Mouse (Mus musculus) kidney, embryonic 15.5 days (tissue): ENCODE results near the gene Ucp3. TPM values are rescaled to one million over a fixed set of nuclear protein-coding genes. Genes with fewer than 3 reads are reported as not detected.

Experiments used
- ATAC-seq: fragments of 200-750 bp; cut with Nextera tagmentation; replicated peaks from 2 replicates; pipeline ENCODE4 v1.8.0; 2017; ENCODE audit warnings: moderate TSS enrichment; ENCODE audit not compliant: low FRiP score
- H3K27ac ChIP-seq: fragments of 300-500 bp; sonication (generic); 2 replicates; pipeline ENCODE4 v1.5.1; 2015; ENCODE audit warnings: mild to moderate bottlenecking, inconsistent platforms
- H3K27me3 ChIP-seq: fragments of 300-500 bp; sonication (generic); 2 replicates; pipeline ENCODE4 v1.6.1; 2015; ENCODE audit warnings: inconsistent platforms
- H3K36me3 ChIP-seq: fragments of 300-500 bp; sonication (generic); 2 replicates; pipeline ENCODE4 v1.6.1; 2015; ENCODE audit warnings: inconsistent platforms
- H3K4me1 ChIP-seq: fragments of 300-500 bp; sonication (generic); 2 replicates; pipeline ENCODE4 v1.6.1; 2015; ENCODE audit warnings: inconsistent platforms
- H3K4me2 ChIP-seq: fragments of 300-500 bp; sonication (generic); 2 replicates; pipeline ENCODE4 v1.6.1; 2015; ENCODE audit warnings: moderate library complexity, mild to moderate bottlenecking, inconsistent platforms
- H3K4me3 ChIP-seq: fragments of 300-500 bp; sonication (generic); replicated peaks from 2 replicates; pipeline ENCODE4 v1.5.1; 2015; ENCODE audit warnings: mild to moderate bottlenecking, inconsistent platforms
- H3K9ac ChIP-seq: fragments of 300-500 bp; sonication (generic); 2 replicates; pipeline ENCODE4 v1.6.1; 2015; ENCODE audit warnings: mild to moderate bottlenecking, inconsistent platforms
- H3K9me3 ChIP-seq: fragments of 300-500 bp; sonication (generic); replicated peaks from 2 replicates; pipeline ENCODE4 v1.6.1; 2016; ENCODE audit warnings: inconsistent platforms
- WGBS: fragments of 180-500 bp; shearing (Covaris S2); methylation state at CpG from one replicate; pipeline ENCODE4 v1.1.7; 2015; ENCODE audit warnings: mixed read lengths; 5-methylcytosine and 5-hydroxymethylcytosine counted together
- polyA plus RNA-seq: library from polyadenylated mRNA; unstranded; fragments of >200 nt; fragmentation: Nextera tagmentation; extraction: Ambion mirVana; gene quantifications from 2 replicates; pipeline ENCODE4 v1.2.1, GENCODE M21; 2015

The Ucp3 gene
- polyA plus RNA-seq, 1 experiment from 2014 or later, result 0.12 TPM

- Histone ChIP-seq H3K36me3 (peaks cover 25% of the 10 kb centered on the region), H3K4me3 (no peak overlapping the region), H3K27ac (no peak overlapping the region), H3K9me3 (no peaks in the 10 kb centered on the region), H3K4me1 (peaks cover 12% of the 10 kb centered on the region), H3K27me3 (no peaks in the 10 kb centered on the region), H3K9ac (no peak overlapping the region), H3K4me2 (no peak overlapping the region)
- WGBS, result 84% methylated on average over 5 of the region's 5 CpGs
- ATAC-seq, result no peak
Observed at GRCm38 (mm10) chr7:100503076-100503475, 30.3 kb downstream of the Ucp3 start.

- Histone ChIP-seq H3K36me3 (peaks cover 6% of the 10 kb centered on the region), H3K9ac (no peak overlapping the region), H3K4me2 (no peak overlapping the region), H3K9me3 (no peaks in the 10 kb centered on the region), H3K4me3 (no peak overlapping the region), H3K27me3 (no peaks in the 10 kb centered on the region), H3K27ac (no peak overlapping the region), H3K4me1 (peaks cover 16% of the 10 kb centered on the region)
- ATAC-seq, result no peak
- WGBS, result 71% methylated on average over 13 of the region's 13 CpGs
Observed at GRCm38 (mm10) chr7:100504740-100505487, 32.1 kb downstream of the Ucp3 start.

DNA sequence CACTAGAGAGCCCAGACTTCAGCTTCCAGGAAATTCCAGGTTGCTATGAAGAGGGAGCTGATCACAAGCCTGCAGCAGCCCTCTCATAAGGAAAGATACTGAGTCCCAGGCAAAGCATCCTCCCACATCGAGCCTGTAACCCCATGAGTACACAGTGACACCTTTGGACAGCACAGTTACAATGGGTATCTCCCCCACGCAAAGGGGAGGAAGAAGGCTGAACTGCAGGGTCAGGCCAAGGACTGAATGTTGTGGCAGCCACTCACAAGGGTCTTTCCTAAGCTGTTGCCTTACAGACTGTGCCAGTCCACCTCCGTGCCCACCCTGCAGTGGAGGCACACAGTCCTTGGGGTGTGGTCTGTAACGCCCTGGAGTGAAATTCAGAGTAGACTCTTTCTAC is 33.7 kb downstream of the Ucp3 start:
- Histone ChIP-seq H3K27me3 (no peaks in the 10 kb centered on the region), H3K36me3 (no peaks in the 10 kb centered on the region), H3K4me3 (no peak overlapping the region), H3K4me2 (no peak overlapping the region), H3K27ac (0 out of 2 replicates have a peak overlapping the region, but pooled peaks have one; percentile 27), H3K9ac (no peak overlapping the region), H3K9me3 (no peaks in the 10 kb centered on the region), H3K4me1 (peaks cover 16% of the 10 kb centered on the region; the same call in 1 of the 2 replicates)
- WGBS, result 46% methylated on average over 4 of the region's 4 CpGs
- ATAC-seq, result 0 out of 2 replicates have a peak, but pooled peaks have one; percentile 16

- Histone ChIP-seq H3K4me3 (no peak overlapping the region), H3K9me3 (no peaks in the 10 kb centered on the region), H3K4me1 (peaks cover 12% of the 10 kb centered on the region; the same call in 1 of the 2 replicates), H3K27ac (no peak overlapping the region), H3K27me3 (no peaks in the 10 kb centered on the region), H3K9ac (no peak overlapping the region), H3K4me2 (no peak overlapping the region), H3K36me3 (no peaks in the 10 kb centered on the region)
- ATAC-seq, result no peak
- 34% methylated on average over 3 of the region's 3 CpGs for WGBS
Observed at GRCm38 (mm10) chr7:100508670-100509069, 35.9 kb downstream of the Ucp3 start.

GRCm38 (mm10) chr7:100511602-100512001 is 38.8 kb downstream of the Ucp3 start:
- ATAC-seq, result no peak
- WGBS, result 70% methylated on average over 8 of the region's 8 CpGs
- Histone ChIP-seq H3K4me2 (no peak overlapping the region), H3K36me3 (no peaks in the 10 kb centered on the region), H3K9ac (no peak overlapping the region), H3K4me1 (0 out of 2 replicates have a peak, but pooled peaks cover 4% of the 10 kb centered on the region), H3K27ac (no peak overlapping the region), H3K4me3 (no peak overlapping the region), H3K27me3 (no peaks in the 10 kb centered on the region), H3K9me3 (no peaks in the 10 kb centered on the region)

GRCm38 (mm10) chr7:100514573-100514972 is 41.8 kb downstream of the Ucp3 start, which contains the start of gene Dnajb13:
TSS of gene Dnajb13 (minus strand) at chr7:100514960.
- Histone ChIP-seq H3K27ac (no peak within 1 kb of the TSS), H3K27me3 (no peaks in the 10 kb centered on the region), H3K36me3 (no peaks in the 10 kb centered on the region), H3K9ac (no peak within 1 kb of the TSS), H3K4me1 (no peaks in the 10 kb centered on the region), H3K4me2 (peak within 1 kb of the TSS; percentile 12; the same call in 1 of the 2 replicates), H3K4me3 (no peak within 1 kb of the TSS), H3K9me3 (no peaks in the 10 kb centered on the region)
- ATAC-seq, result no peak
- WGBS, result 50% methylated on average over 11 of the region's 11 CpGs

DNA sequence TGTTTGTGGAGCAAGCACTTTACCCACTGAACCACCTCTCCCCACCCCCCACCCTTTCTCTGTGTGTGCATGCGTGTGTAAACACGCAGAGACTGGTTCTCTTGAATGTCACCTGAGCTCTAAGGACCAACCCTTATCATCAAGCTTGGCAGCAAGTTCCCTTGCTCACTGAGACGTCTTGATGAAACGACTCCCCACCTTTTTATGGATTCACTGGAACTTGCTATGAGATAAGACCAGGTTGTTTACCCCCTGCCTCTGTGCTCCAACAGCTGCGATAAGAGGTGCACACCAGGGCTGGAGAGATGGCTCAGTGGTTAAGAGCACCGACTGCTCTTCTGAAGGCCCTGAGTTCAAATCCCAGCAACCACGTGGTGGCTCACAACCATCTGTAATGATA is 47.4 kb downstream of the Ucp3 start:
- H3K27me3 ChIP-seq, result no peaks in the 10 kb centered on the region
- no peaks in the 10 kb centered on the region for H3K9me3 ChIP-seq
- no peaks in the 10 kb centered on the region for H3K36me3 ChIP-seq
- H3K4me3 ChIP-seq, result no peak overlapping the region
- 61% methylated on average over 7 of the region's 7 CpGs for WGBS
- no peak overlapping the region for H3K9ac ChIP-seq
- no peak overlapping the region for H3K27ac ChIP-seq
- no peaks in the 10 kb centered on the region for H3K4me1 ChIP-seq
- no peak overlapping the region for H3K4me2 ChIP-seq
- ATAC-seq, result no peak

GRCm38 (mm10) chr7:100520663-100521285 is 48.0 kb downstream of the Ucp3 start:
- no peaks in the 10 kb centered on the region for H3K36me3 ChIP-seq
- no peak overlapping the region for H3K9ac ChIP-seq

DNA sequence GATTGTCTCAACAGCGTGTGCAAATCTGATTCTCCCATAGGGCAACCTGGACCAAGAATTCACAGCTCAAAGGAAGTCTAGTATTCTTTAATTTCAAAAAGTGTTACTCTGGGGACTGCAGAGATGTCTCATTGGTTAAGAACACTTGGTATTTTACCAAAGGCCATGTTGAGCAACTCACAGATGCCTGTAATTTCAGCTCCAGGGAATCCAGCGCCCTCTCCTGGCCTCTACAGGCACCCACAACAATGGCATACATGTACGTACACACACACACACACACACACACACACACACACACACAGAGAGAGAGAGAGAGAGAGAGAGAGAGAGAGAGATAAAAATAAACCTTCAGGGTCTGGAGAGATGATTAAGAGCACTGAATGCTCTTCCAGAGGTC is 49.4 kb downstream of the Ucp3 start:
- WGBS, result 72% methylated on average over 3 of the region's 3 CpGs
- no peak overlapping the region for H3K9ac ChIP-seq
- no peak for ATAC-seq
- no peaks in the 10 kb centered on the region for H3K4me1 ChIP-seq
- H3K4me2 ChIP-seq, result no peak overlapping the region
- H3K4me3 ChIP-seq, result no peak overlapping the region
- no peak overlapping the region for H3K27ac ChIP-seq
- no peaks in the 10 kb centered on the region for H3K36me3 ChIP-seq
- no peaks in the 10 kb centered on the region for H3K27me3 ChIP-seq
- no peaks in the 10 kb centered on the region for H3K9me3 ChIP-seq

More at GRCm38 (mm10) chr7:100520663-100521285, 48.0 kb downstream of the Ucp3 start:
- 0 out of 2 replicates have a peak, but pooled peaks have one; percentile 49 for ATAC-seq
- Histone ChIP-seq H3K4me2 (peak overlapping the region; percentile 41; the same call in 1 of the 2 replicates), H3K27me3 (no peaks in the 10 kb centered on the region), H3K9me3 (no peaks in the 10 kb centered on the region), H3K4me3 (no peak overlapping the region), H3K27ac (no peak overlapping the region), H3K4me1 (no peaks in the 10 kb centered on the region)
- WGBS, result 19% methylated on average over 10 of the region's 10 CpGs

DNA sequence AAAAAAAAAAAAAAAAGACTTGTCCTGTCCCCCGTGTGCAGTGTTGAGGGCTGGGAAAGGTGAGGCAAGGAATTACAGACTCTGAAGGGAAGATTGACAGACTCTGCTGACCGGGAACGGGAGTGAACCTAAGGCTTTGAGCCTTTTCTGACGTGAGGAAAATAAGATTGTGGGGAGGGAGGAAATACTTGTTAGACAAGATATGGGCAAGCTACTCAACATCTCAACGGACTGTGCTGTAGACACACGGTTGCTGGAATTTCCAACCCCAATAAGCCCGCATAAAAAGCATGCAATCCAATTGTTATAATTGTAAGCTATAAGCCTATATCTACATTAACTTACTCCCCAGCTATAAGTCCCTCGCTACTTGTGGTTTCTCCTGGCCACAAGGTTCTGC is 51.9 kb downstream of the Ucp3 start:
- H3K9ac ChIP-seq, result no peak overlapping the region
- H3K4me1 ChIP-seq, result no peaks in the 10 kb centered on the region
- no peaks in the 10 kb centered on the region for H3K36me3 ChIP-seq
- no peak overlapping the region for H3K4me2 ChIP-seq
- no peak for ATAC-seq
- no peaks in the 10 kb centered on the region for H3K27me3 ChIP-seq
- H3K9me3 ChIP-seq, result no peaks in the 10 kb centered on the region
- no peak overlapping the region for H3K27ac ChIP-seq
- WGBS, result 65% methylated on average over 8 of the region's 8 CpGs
- no peak overlapping the region for H3K4me3 ChIP-seq

DNA sequence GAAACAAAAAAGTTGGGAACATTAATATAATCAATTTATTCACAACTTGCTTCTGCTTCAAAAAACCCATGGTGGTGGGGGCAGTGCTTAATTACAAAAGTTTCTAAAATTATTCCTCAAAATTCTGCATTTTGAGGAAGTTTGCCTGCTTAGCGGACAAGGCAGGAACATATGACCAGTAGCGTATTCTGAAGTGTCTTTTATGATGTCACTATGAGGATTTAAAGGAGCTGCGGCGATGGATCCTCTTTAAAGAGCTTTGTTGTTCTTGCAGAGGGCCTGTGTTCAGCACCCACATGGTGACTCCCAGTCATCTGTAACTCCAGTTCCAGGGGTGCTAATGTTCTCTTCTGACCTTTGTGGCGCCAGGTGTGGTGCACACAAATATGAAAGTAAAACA is 58.0 kb downstream of the Ucp3 start:
- Histone ChIP-seq H3K4me1 (no peaks in the 10 kb centered on the region), H3K9ac (no peak overlapping the region), H3K27me3 (no peaks in the 10 kb centered on the region), H3K4me3 (no peak overlapping the region), H3K9me3 (no peaks in the 10 kb centered on the region), H3K27ac (no peak overlapping the region), H3K36me3 (no peaks in the 10 kb centered on the region), H3K4me2 (no peak overlapping the region)
- 90% methylated on average over 5 of the region's 5 CpGs for WGBS
- ATAC-seq, result no peak

DNA sequence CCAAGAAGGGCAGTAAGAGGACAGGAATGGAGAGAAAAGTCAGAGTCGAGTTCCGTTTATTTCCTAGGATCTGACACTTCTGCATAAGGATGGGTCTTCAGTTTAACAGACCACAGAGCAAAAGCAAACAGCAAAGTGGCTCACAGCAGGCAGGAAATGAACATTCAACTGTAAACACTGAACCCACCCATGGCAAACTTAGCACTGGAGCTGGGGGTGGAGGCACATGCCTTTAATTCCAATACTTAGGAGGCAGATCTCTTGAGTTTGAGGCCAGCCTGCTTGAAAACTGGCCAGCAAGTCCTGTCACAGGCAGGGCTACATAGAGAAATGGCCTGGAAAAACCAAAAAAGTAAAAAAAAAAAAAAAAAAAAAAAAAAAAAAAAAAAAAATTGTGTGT is 60.7 kb downstream of the Ucp3 start:
- H3K9ac ChIP-seq, result no peak overlapping the region
- H3K4me1 ChIP-seq, result peaks cover 9% of the 10 kb centered on the region
- H3K9me3 ChIP-seq, result no peaks in the 10 kb centered on the region
- H3K27me3 ChIP-seq, result no peaks in the 10 kb centered on the region
- no peak overlapping the region for H3K4me3 ChIP-seq
- ATAC-seq, result no peak
- no peak overlapping the region for H3K27ac ChIP-seq
- WGBS, result 75% methylated on average over 2 of the region's 2 CpGs
- H3K36me3 ChIP-seq, result no peaks in the 10 kb centered on the region
- H3K4me2 ChIP-seq, result no peak overlapping the region
